Mouse (Mus musculus) heart, adult 8-10 months (tissue): Measurements from ENCODE around the gene Clstn1. TPM values are rescaled to one million over a fixed set of nuclear protein-coding genes. Genes with fewer than 3 reads are reported as not detected.
"Not testable (repeated sequence)": the region's sequence is repeated elsewhere in the genome, so short reads cannot be mapped to it uniquely, and the experiment has no call there.

Experiments
- DNase-seq: peaks from one replicate; pipeline ENCODE4 v3.0.0; 2022; ENCODE audit warnings: low spot score
- total RNA-seq, 4 experiments: library from RNA; stranded (reverse); gene quantifications; 2 replicates each; pipeline ENCODE4 v1.2.4; 2022

Gene Clstn1
- total RNA-seq, 4 experiments from 2014 or later = 85.3 to 96.5 (median 94.1) TPM

GRCm38 (mm10) chr4:149600130-149600529 lies 13.9 kb downstream of the Clstn1 start:
- no peak for DNase-seq

GRCm38 (mm10) chr4:149601484-149601883 lies 15.2 kb downstream of the Clstn1 start:
- DNase-seq = no peak

GRCm38 (mm10) chr4:149602236-149602635 lies 16.0 kb downstream of the Clstn1 start:
- DNase-seq = no peak

- DNase-seq = no peak
These were observed 17.6 kb downstream of the Clstn1 start for GRCm38 (mm10) chr4:149603860-149604259.

- no peak for DNase-seq
These were observed 18.2 kb downstream of the Clstn1 start for GRCm38 (mm10) chr4:149604518-149604917.

GRCm38 (mm10) chr4:149606056-149606455 lies 19.8 kb downstream of the Clstn1 start:
- DNase-seq = no peak

- no peak for DNase-seq
These were observed 20.6 kb downstream of the Clstn1 start for GRCm38 (mm10) chr4:149606766-149607358.

GRCm38 (mm10) chr4:149607591-149608308 lies 21.5 kb downstream of the Clstn1 start:
- no peak for DNase-seq

GRCm38 (mm10) chr4:149608309-149608638 lies 22.0 kb downstream of the Clstn1 start:
- no peak for DNase-seq

- no peak for DNase-seq
These were observed 23.2 kb downstream of the Clstn1 start for GRCm38 (mm10) chr4:149609256-149610025.

GRCm38 (mm10) chr4:149611376-149612044 lies 25.2 kb downstream of the Clstn1 start:
- no peak for DNase-seq

GRCm38 (mm10) chr4:149613497-149613896 lies 27.2 kb downstream of the Clstn1 start:
- not testable (repeated sequence) for DNase-seq

GRCm38 (mm10) chr4:149614869-149615268 lies 28.6 kb downstream of the Clstn1 start:
- no peak for DNase-seq

GRCm38 (mm10) chr4:149616999-149617398 lies 30.7 kb downstream of the Clstn1 start:
- DNase-seq = not testable (repeated sequence)

GRCm38 (mm10) chr4:149619988-149620387 lies 33.7 kb downstream of the Clstn1 start:
- DNase-seq = no peak

- DNase-seq = no peak
These were observed 35.0 kb downstream of the Clstn1 start for GRCm38 (mm10) chr4:149621286-149621685.

- DNase-seq = no peak
These were observed 37.4 kb downstream of the Clstn1 start for GRCm38 (mm10) chr4:149623711-149624110.

GRCm38 (mm10) chr4:149626809-149627208 lies 40.5 kb downstream of the Clstn1 start:
- no peak for DNase-seq

GRCm38 (mm10) chr4:149628372-149628771 lies 42.1 kb downstream of the Clstn1 start:
- DNase-seq = no peak

- no peak for DNase-seq
These were observed 42.5 kb downstream of the Clstn1 start for GRCm38 (mm10) chr4:149628810-149629209.

- no peak for DNase-seq
These were observed 46.5 kb downstream of the Clstn1 start for GRCm38 (mm10) chr4:149632670-149633307.

- no peak for DNase-seq
These were observed 47.9 kb downstream of the Clstn1 start for GRCm38 (mm10) chr4:149634157-149634556.
